Mouse (Mus musculus) naive thymus-derived CD4-positive, alpha-beta T cell, adult 2 months (primary cell): Measurements from ENCODE around the gene Trio.

Experiments used
- DNase-seq: peaks from one replicate; pipeline ENCODE4 v3.0.0-alpha.2; 2011; ENCODE audit warnings: low read depth

Gene Trio

DNA sequence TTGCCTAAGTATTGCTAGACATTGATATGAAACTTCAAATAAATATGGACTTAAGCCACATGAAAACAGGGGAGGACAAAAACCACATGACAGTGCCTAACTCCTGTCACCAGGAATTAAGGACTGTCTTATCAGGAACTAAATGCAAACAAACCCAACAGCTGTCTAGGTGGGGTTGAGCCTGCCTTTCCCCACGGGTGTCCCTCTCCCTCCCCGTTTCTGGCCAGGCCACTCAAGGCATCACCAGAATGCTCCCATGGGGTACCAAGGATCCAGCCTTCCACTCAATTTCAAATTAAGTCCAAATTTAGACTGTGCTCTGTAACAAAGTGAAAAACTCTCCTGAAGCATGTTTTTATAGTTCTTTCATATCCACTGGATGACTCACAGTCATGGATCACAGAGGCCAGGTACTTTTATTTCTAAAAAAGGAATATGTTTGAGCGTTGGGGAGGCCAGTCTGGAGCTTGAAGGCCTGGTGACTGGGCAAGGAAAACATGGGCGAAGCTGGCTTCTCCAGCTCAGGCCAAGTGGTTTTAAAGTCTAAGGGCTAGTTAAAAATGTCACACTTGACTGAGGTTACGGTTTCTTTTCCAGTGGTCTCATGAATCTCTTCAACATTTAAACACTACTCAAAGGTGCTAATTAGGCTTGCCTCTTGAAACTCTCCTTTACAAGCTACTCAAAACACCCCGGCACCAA is 33.6 kb downstream of the Trio start:
- DNase-seq = no peak

DNA sequence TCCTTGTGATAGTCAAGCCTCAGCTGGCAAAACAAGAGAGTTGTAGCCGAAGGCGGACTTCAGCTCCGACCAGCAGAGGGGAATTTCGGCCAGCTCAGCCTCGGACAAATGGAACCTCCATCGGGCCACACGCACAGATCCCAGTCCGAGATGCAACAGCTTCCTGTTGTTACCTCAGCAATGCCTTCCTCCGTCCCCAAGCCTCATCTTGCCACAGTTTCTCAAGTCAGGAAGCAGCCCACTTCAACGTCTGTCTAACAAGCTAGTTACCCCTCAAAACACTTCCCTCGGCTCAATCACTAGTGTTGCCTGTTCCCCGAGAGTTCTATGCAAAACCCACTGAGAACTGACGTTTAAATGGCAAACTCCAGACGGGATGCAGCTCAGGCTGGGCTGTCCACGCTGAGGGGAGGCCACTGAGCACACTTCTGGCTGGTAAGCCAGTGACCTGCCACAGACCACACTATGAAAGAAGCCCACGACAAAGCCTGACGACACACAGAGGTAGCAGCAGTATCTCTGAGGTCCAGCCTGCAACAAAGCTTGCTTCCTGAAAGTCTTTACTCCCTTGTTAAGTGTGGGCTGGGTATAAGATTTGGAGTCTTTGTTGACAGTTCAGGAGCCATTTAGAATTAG is 34.5 kb downstream of the Trio start:
- DNase-seq = no peak

DNA sequence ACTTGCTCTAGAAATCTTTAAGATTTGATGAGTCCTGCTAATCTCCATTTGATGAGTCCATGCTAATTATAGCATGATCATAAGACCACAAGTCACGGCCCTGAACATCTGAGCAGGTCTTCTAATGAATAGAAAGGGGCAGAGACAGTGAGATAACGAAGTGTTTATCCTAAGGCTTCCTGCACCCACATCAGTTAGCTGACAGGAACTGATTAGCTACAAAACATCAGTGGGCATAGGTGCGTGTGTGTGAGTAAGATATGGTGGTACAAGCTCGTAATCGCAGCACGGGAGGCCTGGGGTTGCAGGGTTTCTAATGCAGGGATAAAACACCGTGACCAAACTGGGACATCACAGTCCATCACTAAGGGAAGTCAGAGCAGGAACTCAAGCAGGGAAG is 37.7 kb downstream of the Trio start:
- no peak for DNase-seq

DNA sequence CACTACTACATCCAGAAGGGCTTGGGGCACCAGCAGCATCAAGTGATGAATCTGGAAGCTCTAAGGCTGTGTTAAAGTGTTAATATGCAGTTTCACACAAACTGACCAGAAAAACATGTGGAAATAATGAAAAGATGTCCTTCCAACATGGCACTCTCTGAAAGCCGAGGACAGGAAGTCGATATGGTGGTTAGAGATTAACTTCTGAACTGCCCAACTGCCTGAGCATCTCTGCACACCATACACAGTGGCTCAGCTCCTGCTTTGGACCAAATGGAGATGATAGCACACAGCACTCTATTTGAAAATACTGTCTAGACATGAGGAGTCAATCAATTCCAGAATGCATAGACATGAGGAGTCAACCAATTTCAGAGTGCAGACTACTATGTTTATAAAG is 40.8 kb downstream of the Trio start:
- DNase-seq = no peak

DNA sequence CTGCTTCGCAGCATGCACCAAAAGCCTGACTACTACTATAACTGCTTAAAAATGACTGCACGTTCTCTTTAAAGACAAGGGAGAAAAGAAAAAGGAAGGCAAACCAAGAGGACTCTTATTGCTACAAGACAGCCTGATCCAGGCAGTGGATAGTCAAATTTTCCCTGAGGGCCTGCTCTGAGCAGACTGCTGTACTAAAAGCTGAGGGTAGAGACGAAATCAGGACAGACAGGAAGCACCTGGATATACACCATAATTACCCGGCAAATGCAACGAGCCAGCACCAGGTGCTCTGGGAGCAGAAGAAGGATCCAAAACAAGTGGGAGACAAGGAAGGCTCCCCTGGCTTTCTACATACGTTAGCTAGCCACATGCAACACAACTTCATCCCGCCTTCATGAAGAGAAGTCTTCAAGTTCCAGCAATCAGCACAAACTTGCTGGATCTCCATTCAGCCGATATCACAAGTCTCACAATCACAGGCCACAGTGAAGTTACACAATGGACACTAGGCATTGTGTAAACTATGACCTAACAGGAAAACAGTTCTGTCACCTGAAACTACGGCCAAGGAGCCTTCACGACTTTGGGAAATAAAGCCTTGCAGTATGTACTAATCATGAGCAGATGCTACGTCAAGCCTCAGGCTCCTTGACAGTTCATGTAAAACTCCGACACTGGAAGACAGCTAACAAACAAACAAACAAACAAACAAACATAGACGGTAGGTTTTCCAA is 43.7 kb downstream of the Trio start:
- DNase-seq = no peak

DNA sequence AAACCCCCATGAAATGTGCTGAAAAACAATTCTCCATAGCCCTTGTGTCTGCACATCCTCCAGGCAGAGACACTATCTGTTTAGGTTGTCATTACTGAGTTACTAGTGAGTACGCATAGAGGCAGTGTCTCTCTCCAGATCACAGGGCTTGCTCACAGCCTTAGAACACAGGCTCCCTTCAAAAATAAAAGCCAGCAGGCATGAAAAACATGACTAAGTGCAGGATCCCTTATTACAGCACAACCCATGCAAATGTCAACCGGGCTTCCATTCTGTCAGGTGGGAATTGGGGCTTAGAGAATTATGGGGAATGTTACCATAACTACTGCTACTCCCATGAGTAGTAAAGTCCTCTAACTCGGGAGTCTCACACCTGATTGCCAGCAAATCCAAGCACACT is 44.4 kb downstream of the Trio start:
- DNase-seq = no peak

DNA sequence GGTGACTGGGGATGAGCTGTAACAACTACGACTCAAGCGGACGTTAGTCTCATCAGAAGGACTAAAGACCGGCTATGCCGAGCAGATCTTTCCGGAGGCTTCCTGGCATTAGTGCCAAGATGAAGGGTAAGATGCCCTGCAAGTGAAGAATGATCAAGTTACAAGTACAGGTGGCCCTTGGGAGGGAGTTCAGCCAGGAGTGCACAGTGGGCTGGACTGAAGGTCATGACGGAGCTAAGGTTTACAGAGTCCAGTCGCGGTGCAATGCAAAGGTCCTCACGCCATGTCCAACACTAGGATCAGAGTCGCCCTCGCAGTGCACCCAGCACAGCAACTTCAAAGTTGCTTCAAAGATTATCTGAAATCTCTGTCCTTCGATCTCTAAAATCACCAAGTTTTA is 45.2 kb downstream of the Trio start:
- DNase-seq = no peak

DNA sequence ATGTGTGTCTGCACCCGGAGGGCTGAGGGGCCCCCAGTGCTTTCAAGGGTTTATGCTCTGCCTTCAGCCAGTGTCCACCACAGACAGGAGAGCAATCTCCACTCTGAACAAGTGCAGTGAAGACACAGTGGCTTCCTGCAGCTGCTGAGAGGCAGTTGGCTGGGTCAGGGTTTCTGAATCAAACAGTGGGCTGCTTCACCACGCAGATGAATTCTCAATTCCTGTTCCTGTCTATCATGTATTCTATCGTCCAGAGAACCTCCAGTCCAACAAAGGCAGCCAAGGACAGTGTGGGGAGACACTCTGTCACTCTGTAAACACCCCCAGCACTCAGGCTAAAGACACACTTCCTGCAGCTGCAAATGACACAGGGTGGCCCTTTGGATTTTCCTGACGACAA is 48.7 kb downstream of the Trio start:
- no peak for DNase-seq

DNA sequence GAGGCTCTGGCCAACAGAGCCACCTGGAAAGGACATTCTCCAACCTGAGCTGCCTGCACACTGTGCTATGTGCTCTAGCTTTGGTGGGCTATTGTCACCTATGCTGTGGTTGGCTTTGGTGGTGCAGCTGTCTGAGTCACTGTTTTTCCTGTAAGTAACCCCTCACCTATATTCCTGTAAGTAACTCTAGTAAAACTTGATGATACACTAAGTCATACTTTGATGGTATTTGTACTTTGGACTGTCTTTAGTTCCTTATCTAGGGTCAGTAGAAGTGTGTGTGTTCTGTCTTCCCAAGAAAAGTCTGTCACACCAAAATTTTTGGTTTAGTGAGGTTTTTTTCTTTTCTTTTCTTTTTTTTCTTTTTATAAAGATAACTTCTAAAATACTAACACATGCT is 49.3 kb downstream of the Trio start:
- DNase-seq = no peak

DNA sequence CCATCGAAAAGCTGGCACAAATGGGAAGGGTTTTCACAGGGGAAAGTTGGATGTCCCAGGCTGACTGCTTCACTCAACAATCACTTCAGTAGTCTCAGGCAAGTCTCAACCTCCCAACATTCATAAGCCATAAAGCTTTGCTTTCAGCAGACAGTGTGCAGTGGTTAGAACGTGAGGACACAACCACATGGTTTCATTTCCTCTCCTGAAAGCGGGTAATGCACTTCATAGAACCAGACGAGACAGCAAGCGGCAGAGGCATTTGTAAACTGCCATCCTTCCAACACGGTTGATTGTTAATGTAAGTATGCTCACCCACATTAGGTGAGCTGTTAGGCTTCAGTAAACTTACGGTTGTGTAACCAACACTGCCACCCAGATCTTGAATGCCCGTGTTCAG is 51.0 kb downstream of the Trio start:
- no peak for DNase-seq

DNA sequence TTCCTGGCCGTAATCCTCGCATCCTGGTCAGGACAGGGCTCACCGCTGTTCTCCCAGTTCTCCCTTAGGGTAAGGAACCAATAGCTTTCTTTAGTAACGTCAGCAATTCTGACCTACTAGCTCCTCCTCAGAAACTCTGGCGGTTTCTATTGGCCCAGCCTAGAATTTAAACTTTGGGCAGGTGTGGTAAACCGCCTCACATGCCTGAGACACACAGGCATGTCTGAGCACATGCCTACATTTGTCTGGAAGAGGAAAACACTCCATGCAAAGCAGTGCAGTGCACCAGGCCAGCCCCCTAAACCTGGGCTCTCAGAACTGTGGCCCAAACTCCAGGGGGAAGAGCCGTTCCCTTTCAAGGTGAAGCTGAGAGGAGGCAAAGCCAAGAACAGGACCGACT is 57.5 kb downstream of the Trio start:
- no peak for DNase-seq

DNA sequence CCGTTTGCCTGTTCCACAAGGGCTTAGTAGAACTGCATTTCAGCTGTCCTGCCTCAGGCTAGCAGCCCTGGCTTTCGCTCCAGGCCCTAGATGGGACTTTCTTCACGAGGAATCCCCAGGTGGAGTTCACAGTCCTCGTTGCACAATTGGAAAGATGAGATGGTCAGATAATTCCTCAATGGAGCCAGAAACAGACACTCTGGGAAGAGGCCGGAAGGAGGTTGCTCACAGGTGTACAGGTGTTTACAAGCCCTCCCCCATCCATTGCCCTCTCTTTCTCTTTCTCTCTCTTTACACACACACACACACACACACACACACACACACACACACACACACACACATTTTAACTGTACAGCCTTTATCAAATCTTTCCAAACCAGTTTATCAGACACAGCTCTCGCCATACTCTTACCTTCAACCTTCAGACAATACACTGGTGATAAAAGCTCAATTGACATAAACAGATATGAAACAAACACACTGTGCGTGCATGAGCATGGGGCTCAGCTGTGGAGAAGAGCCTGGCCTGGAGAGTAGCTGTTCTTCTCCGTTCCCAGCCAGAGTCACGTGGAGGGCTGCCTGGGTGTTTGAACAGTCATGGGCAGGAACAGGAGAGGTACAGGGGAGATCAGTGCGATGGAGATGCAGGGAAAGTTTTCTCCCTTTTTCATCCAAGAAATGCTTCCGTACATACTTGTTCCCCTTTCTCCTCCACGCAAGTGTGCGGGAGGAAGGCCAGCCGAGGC is 58.3 kb downstream of the Trio start:
- DNase-seq = no peak

DNA sequence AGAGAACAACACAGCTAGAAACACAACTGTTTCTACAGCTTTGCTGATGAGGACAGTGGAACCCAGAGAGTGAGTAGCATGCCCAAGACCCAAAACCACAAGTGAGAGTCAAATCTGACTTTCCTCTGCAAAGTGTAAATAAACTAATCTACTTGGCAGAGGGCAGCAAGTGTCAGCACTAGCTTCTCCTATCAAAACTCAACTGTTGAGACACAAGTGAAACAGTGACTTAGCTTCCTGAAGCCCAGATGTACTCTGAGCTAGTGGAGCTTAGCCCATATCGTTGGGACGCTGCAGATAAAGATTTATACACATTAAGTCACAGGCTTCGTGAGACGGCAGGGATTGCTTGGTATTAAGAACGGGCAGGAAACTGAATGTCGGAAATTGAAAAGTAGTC is 60.8 kb downstream of the Trio start:
- DNase-seq = no peak

DNA sequence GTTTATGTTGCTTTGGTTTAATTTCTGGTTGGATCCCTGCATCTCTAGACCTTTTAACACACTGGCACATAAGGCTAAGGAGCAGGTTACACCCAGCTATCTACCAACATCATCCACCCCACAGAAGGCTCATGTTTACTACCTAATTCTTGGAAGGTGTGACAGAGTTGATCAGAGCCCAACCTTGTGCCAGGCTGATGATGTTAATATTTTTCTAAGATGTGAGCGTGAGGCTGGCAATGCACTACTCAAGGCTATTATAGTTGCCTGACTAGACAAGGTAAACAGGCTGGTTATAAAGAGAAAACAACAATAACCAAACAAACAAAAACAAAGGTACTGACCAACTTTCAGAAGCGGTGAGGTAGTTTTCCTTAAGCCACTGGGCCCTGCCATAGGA is 62.1 kb downstream of the Trio start:
- DNase-seq = no peak

DNA sequence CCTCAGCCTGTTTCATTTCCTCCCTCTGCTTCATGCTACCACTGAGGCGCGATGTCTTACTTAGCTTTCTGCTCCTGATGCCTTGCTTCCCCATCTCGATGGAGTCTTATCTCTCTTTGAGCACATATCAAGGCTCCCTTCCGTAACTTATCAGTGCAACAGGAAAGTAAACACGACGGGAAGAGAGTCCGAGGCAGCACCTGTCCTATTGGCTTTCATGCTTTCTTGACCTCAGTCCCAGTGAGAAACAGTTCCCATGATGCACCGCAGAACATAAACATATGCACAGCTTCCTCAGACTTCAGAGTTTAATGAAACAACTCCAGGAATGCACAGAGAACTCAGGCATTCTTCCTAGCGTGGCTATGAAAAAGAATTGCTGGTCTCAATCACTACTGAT is 65.0 kb downstream of the Trio start:
- no peak for DNase-seq

DNA sequence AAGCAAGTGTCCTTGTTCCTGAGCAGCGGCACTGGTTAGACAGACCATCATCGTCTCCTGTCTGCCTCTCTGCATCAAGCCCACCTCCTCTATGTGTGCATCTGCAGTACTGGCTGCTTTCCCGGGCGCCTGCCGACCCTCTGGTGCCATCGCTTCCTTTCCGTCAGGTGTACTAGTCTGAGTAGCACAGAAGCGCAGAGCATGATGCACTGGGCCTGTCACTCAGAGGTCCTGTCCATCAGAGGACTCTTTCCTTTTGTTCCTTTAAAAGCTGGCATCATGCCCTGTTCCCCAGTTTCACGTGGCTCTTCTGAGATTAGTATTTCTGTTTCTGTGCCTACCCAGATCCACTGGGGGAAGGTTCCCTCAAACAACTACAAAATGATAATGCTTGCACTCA is 67.8 kb downstream of the Trio start:
- DNase-seq = no peak

DNA sequence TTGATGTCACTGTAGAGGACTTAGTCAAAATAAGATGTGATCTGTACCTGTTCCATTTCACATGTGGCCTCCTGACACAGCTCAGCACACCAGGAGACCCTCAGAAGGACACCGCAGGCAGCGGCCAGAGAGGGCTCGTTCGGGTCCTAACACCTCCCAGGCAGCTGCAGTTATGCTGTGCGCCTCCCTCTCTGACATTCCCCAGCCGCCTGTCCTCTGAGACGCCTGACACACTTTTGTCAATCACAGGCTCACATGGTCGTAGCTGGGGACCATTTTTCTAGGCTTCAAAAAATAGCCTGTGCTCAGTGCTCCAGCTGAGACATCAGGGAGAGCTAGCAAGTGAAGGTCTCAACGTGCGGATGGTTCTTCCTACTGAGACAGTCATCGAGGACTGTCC is 70.0 kb downstream of the Trio start:
- DNase-seq = no peak

DNA sequence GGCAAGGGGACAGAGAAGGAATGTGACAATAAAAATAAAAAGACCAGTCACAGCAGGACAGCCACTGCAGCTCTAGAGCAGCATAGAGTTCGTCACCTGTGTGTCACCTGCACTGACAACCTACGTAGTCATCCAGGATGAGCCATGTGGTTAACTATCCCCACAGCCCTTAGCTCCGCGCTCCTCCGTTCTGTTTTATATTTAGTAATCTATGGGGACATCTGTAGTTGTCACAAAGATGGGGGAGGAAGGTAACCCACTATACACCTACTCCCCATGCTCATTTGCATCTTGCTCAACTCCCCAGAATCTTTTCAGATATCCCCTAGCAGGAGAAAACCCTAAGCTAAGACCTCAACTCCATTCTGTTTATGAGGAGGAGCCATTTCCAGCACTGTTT is 71.3 kb downstream of the Trio start:
- no peak for DNase-seq

DNA sequence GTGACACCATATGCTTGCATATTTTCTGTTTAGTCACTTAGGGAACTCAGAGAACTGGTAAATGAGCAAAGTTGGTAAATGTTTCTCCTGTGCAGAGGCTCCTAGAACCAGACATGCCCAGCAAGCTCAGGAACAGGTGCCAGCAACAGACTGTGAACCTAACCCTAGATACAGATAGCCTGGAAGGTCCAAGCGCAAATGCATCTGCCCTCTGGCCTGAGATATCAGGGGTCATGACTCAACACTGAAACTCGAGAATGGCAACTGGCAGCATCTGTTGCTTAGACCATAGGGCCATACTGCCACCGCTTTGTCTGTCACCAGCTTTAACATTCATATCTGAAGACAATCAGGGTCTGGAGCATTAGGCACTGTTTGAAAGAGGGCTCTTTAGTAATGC is 72.1 kb downstream of the Trio start:
- DNase-seq = no peak

DNA sequence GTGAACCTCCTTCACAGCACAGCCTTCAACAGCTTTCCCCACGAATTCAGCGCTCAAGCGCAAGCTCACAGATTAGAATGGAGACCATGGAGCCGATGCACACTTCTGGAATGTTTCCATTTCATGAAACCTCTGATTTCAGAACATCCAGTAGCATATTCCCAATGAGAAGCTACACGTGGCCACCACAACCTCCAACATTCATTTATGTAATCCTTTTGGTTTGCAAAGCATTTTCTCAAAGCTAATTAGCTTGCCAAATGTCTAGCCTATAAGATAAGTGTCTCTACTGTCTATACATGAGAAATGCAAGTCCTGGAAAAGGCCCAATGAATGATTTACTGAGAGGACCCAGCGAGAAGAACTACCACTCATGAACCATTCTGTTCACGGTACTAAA is 74.5 kb downstream of the Trio start:
- no peak for DNase-seq

DNA sequence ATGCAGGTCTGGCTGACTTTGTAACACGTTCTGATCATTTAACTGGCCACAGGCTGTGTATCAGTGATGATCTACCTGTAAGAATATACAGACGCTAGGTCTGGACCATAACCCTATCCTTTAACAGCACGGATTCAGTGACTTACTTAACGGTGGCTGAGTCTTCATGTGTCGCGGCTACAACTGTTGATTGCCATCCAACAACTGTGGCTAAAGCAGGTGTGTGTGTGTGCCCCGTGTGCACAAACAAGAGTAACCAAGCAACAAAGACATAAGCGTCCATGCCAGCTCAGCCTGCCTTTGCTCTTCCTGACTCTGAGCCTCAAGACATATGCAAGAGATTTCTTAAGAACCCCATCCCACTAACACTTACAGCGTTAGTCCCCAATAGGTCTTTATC is 76.5 kb downstream of the Trio start:
- no peak for DNase-seq

DNA sequence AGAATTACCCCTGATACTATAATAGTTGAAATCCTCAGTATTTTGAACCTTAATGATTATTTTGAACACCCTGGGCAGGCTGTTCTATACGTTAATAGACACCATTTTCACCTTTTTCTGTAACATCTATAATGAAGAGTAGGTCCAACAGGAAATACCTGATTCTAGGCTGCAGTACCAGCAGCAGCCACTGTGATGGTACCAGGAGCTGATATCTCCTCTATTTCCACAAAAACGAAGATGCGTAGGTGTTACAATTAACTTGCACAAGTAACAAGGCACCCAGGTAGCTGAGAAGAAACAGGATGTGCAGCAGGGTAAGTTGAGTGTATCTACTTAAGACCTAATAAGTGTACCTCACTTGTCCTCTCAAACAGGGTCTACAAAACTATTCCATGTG is 77.8 kb downstream of the Trio start:
- peak; percentile 21 for DNase-seq

DNA sequence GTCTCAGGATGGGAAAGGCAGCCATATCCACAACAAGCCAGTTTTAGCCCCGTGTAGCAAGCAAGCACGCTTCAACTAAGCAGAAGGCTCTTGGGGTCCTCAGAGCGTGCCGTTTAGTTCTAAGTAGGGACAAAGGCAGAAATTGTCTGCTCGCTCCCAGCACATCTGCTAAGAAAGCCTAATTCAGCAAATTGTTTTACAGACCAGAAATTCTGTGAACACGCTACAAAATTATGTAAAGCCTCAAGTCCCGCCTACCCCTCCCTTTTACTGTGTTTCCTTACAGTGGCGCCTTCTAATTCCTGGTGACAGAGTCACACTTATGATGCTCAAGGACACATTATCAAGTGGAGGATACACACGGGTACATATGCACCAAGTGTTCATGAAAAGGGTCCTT is 80.1 kb downstream of the Trio start:
- DNase-seq = no peak
